Mouse (Mus musculus): ENCODE measurements around the gene Shank2. TPM values are rescaled to one million over a fixed set of nuclear protein-coding genes. Genes with fewer than 3 reads are reported as not detected.

Shank2 gene
- total RNA-seq, 4 experiments from 2014 or later = 15.1 to 28.5 (median 23.6) TPM

- DNase-seq = no peak
These were observed 29.1 kb downstream of the Shank2 start for GRCm38 (mm10) chr7:144030796-144031195.

GRCm38 (mm10) chr7:144031611-144032010 lies 29.9 kb downstream of the Shank2 start:
- peak; percentile 55 for DNase-seq

- no peak for DNase-seq
These were observed 35.8 kb downstream of the Shank2 start for GRCm38 (mm10) chr7:144037541-144037940.

GRCm38 (mm10) chr7:144037966-144038669 lies 36.4 kb downstream of the Shank2 start:
- DNase-seq = peak; percentile 74

- no peak for DNase-seq
These were observed 37.0 kb downstream of the Shank2 start for GRCm38 (mm10) chr7:144038741-144039140.

GRCm38 (mm10) chr7:144040328-144040727 lies 38.6 kb downstream of the Shank2 start:
- no peak for DNase-seq

GRCm38 (mm10) chr7:144052076-144052475 lies 50.3 kb downstream of the Shank2 start:
- DNase-seq = peak; percentile 67

GRCm38 (mm10) chr7:144055188-144055587 lies 53.5 kb downstream of the Shank2 start:
- no peak for DNase-seq

- DNase-seq = no peak
These were observed 54.2 kb downstream of the Shank2 start for GRCm38 (mm10) chr7:144055702-144056531.

GRCm38 (mm10) chr7:144070162-144070949 lies 68.6 kb downstream of the Shank2 start:
- no peak for DNase-seq

GRCm38 (mm10) chr7:144072219-144072618 lies 70.5 kb downstream of the Shank2 start:
- no peak for DNase-seq

- no peak for DNase-seq
These were observed 71.1 kb downstream of the Shank2 start for GRCm38 (mm10) chr7:144072856-144073255.

GRCm38 (mm10) chr7:144074718-144075117 lies 73.0 kb downstream of the Shank2 start:
- peak; percentile 25 for DNase-seq

- no peak for DNase-seq
These were observed 76.9 kb downstream of the Shank2 start for GRCm38 (mm10) chr7:144078661-144079060.

GRCm38 (mm10) chr7:144079861-144080260 lies 78.1 kb downstream of the Shank2 start:
- no peak for DNase-seq

GRCm38 (mm10) chr7:144081448-144081847 lies 79.7 kb downstream of the Shank2 start:
- DNase-seq = no peak

- DNase-seq = no peak
These were observed 80.2 kb downstream of the Shank2 start for GRCm38 (mm10) chr7:144081963-144082362.

- no peak for DNase-seq
These were observed 85.5 kb downstream of the Shank2 start for GRCm38 (mm10) chr7:144087277-144087676.

GRCm38 (mm10) chr7:144094132-144094531 lies 92.4 kb downstream of the Shank2 start:
- no peak for DNase-seq

GRCm38 (mm10) chr7:144097314-144097713 lies 95.6 kb downstream of the Shank2 start:
- no peak for DNase-seq

GRCm38 (mm10) chr7:144102222-144102980 lies 100.7 kb downstream of the Shank2 start:
- DNase-seq = no peak

GRCm38 (mm10) chr7:144105952-144106351 lies 104.2 kb downstream of the Shank2 start:
- no peak for DNase-seq

Measured in adrenal gland, adult 8-10 months (tissue).